Mouse (Mus musculus): ENCODE measurements around the gene Agmo. TPM values are rescaled to one million over a fixed set of nuclear protein-coding genes. Genes with fewer than 3 reads are reported as not detected.

The Agmo gene
- polyA plus RNA-seq, 1 experiment from 2014 or later, result 28.1 TPM

- Histone ChIP-seq H3K4me2 (replicated peaks; ENCODE audit: low read depth) (no peak overlapping the region), H3K36me3 (ENCODE audit: control insufficient read depth, insufficient read depth) (no peaks in the 10 kb centered on the region), H3K4me3 (ENCODE audit: low read depth, low read length) (no peak overlapping the region), H3K27me3 (replicated peaks; ENCODE audit: control insufficient read depth, insufficient read depth, low read length) (no peaks in the 10 kb centered on the region), H3K9ac (ENCODE audit: low read depth, low read length) (no peak overlapping the region), H3K27ac (ENCODE audit: low read depth, low read length) (no peak overlapping the region), H3K9me3 (ENCODE audit: control insufficient read depth) (no peaks in the 10 kb centered on the region), H3K4me1 (replicated peaks; ENCODE audit: control insufficient read depth, insufficient read depth, low read length) (0 out of 2 replicates have a peak, but pooled peaks cover 5% of the 10 kb centered on the region)
- no peak for TF ChIP-seq CTCF (IDR thresholded peaks at IDR 0.05; ENCODE audit: low read depth)
- WGBS, result 70% methylated on average over 2 of the region's 2 CpGs
- no peak for ATAC-seq
Measured at GRCm38 (mm10) chr12:37257099-37257498, 15.7 kb downstream of the Agmo start.

GRCm38 (mm10) chr12:37259771-37260528, 18.5 kb downstream of the Agmo start:
- no peaks in the 10 kb centered on the region for H3K9me3 ChIP-seq (ENCODE audit: control insufficient read depth)
- 0 out of 2 replicates have a peak, but pooled peaks cover 5% of the 10 kb centered on the region for H3K4me1 ChIP-seq (replicated peaks; ENCODE audit: control insufficient read depth, insufficient read depth, low read length)
- peak; percentile 86 for ATAC-seq
- no peak overlapping the region for H3K4me3 ChIP-seq (ENCODE audit: low read depth, low read length)
- H3K27me3 ChIP-seq (replicated peaks; ENCODE audit: control insufficient read depth, insufficient read depth, low read length), result no peaks in the 10 kb centered on the region
- no peak for TF ChIP-seq CTCF (IDR thresholded peaks at IDR 0.05; ENCODE audit: low read depth)
- H3K4me2 ChIP-seq (replicated peaks; ENCODE audit: low read depth), result no peak overlapping the region
- no peaks in the 10 kb centered on the region for H3K36me3 ChIP-seq (ENCODE audit: control insufficient read depth, insufficient read depth)
- no peak overlapping the region for H3K27ac ChIP-seq (ENCODE audit: low read depth, low read length)
- no peak overlapping the region for H3K9ac ChIP-seq (ENCODE audit: low read depth, low read length)

GRCm38 (mm10) chr12:37263685-37264084, 22.2 kb downstream of the Agmo start:
- 91% methylated on average over 3 of the region's 3 CpGs for WGBS
- no peaks in the 10 kb centered on the region for H3K27me3 ChIP-seq (replicated peaks; ENCODE audit: control insufficient read depth, insufficient read depth, low read length)
- no peaks in the 10 kb centered on the region for H3K36me3 ChIP-seq (ENCODE audit: control insufficient read depth, insufficient read depth)
- no peak overlapping the region for H3K9ac ChIP-seq (ENCODE audit: low read depth, low read length)
- H3K27ac ChIP-seq (ENCODE audit: low read depth, low read length), result no peak overlapping the region
- H3K9me3 ChIP-seq (ENCODE audit: control insufficient read depth), result no peaks in the 10 kb centered on the region
- no peak for ATAC-seq
- H3K4me1 ChIP-seq (replicated peaks; ENCODE audit: control insufficient read depth, insufficient read depth, low read length), result 0 out of 2 replicates have a peak, but pooled peaks cover 5% of the 10 kb centered on the region
- H3K4me2 ChIP-seq (replicated peaks; ENCODE audit: low read depth), result no peak overlapping the region
- no peak for TF ChIP-seq CTCF (IDR thresholded peaks at IDR 0.05; ENCODE audit: low read depth)
- no peak overlapping the region for H3K4me3 ChIP-seq (ENCODE audit: low read depth, low read length)

- no peak for ATAC-seq
- Histone ChIP-seq H3K36me3 (ENCODE audit: control insufficient read depth, insufficient read depth) (no peaks in the 10 kb centered on the region), H3K27ac (ENCODE audit: low read depth, low read length) (no peak overlapping the region), H3K9ac (ENCODE audit: low read depth, low read length) (no peak overlapping the region), H3K4me2 (replicated peaks; ENCODE audit: low read depth) (no peak overlapping the region), H3K4me3 (ENCODE audit: low read depth, low read length) (no peak overlapping the region), H3K27me3 (replicated peaks; ENCODE audit: control insufficient read depth, insufficient read depth, low read length) (no peaks in the 10 kb centered on the region), H3K4me1 (replicated peaks; ENCODE audit: control insufficient read depth, insufficient read depth, low read length) (no peaks in the 10 kb centered on the region), H3K9me3 (ENCODE audit: control insufficient read depth) (no peaks in the 10 kb centered on the region)
- WGBS, result 48% methylated on average over 6 of the region's 6 CpGs
- no peak for TF ChIP-seq CTCF (IDR thresholded peaks at IDR 0.05; ENCODE audit: low read depth)
Measured at GRCm38 (mm10) chr12:37268636-37269152, 27.3 kb downstream of the Agmo start.

- no peak for TF ChIP-seq CTCF (IDR thresholded peaks at IDR 0.05; ENCODE audit: low read depth)
- Histone ChIP-seq H3K9ac (ENCODE audit: low read depth, low read length) (no peak overlapping the region), H3K36me3 (ENCODE audit: control insufficient read depth, insufficient read depth) (no peaks in the 10 kb centered on the region), H3K27ac (ENCODE audit: low read depth, low read length) (no peak overlapping the region), H3K4me2 (replicated peaks; ENCODE audit: low read depth) (no peak overlapping the region), H3K27me3 (replicated peaks; ENCODE audit: control insufficient read depth, insufficient read depth, low read length) (no peaks in the 10 kb centered on the region), H3K4me3 (ENCODE audit: low read depth, low read length) (no peak overlapping the region), H3K9me3 (ENCODE audit: control insufficient read depth) (no peaks in the 10 kb centered on the region), H3K4me1 (replicated peaks; ENCODE audit: control insufficient read depth, insufficient read depth, low read length) (no peaks in the 10 kb centered on the region)
- no peak for ATAC-seq
- WGBS, result 59% methylated on average over 3 of the region's 3 CpGs
Measured at GRCm38 (mm10) chr12:37272660-37273059, 31.2 kb downstream of the Agmo start.

GRCm38 (mm10) chr12:37273964-37274657, 32.7 kb downstream of the Agmo start:
- no peak overlapping the region for H3K4me2 ChIP-seq (replicated peaks; ENCODE audit: low read depth)
- no peak overlapping the region for H3K9ac ChIP-seq (ENCODE audit: low read depth, low read length)
- no peaks in the 10 kb centered on the region for H3K9me3 ChIP-seq (ENCODE audit: control insufficient read depth)
- WGBS, result 72% methylated on average over 5 of the region's 5 CpGs
- ATAC-seq, result no peak
- H3K27me3 ChIP-seq (replicated peaks; ENCODE audit: control insufficient read depth, insufficient read depth, low read length), result no peaks in the 10 kb centered on the region
- no peaks in the 10 kb centered on the region for H3K36me3 ChIP-seq (ENCODE audit: control insufficient read depth, insufficient read depth)
- no peak overlapping the region for H3K4me3 ChIP-seq (ENCODE audit: low read depth, low read length)
- no peaks in the 10 kb centered on the region for H3K4me1 ChIP-seq (replicated peaks; ENCODE audit: control insufficient read depth, insufficient read depth, low read length)
- no peak overlapping the region for H3K27ac ChIP-seq (ENCODE audit: low read depth, low read length)
- TF ChIP-seq CTCF (IDR thresholded peaks at IDR 0.05; ENCODE audit: low read depth), result no peak
